Mouse (Mus musculus) neutrophil, adult 5-6 weeks (primary cell): ENCODE measurements around the gene Tsc22d2. TPM values are rescaled to one million over a fixed set of nuclear protein-coding genes. Genes with fewer than 3 reads are reported as not detected.

Experiments used
- ATAC-seq: fragments of 151-379, 151-347 bp; 2 replicates; pipeline ENCODE4 v1.8.0; 2017; ENCODE audit warnings: mild to moderate bottlenecking, moderate TSS enrichment; ENCODE audit not compliant: insufficient number of reproducible peaks, poor library complexity, low FRiP score, severe bottlenecking; ENCODE audit errors: extremely low read depth
- total RNA-seq: library from RNA; stranded (forward); fragments of 200-1000 nt; gene quantifications from 2 replicates; pipeline ENCODE4 v1.2.3, GENCODE M21; 2017

Gene Tsc22d2
- total RNA-seq, 1 experiment from 2014 or later, result 48.1 TPM

- no peak for ATAC-seq
These were observed 90.2 kb downstream of the Tsc22d2 start for GRCm38 (mm10) chr3:58504676-58505075.

GRCm38 (mm10) chr3:58508020-58508750 lies 93.7 kb downstream of the Tsc22d2 start:
- ATAC-seq, result peak; percentile 79

- peak; percentile 46; the same call in 1 of the 2 replicates for ATAC-seq
These were observed 97.1 kb downstream of the Tsc22d2 start for GRCm38 (mm10) chr3:58511581-58511980.

GRCm38 (mm10) chr3:58512740-58513139 lies 98.2 kb downstream of the Tsc22d2 start:
- ATAC-seq, result no peak

- no peak for ATAC-seq
These were observed 99.0 kb downstream of the Tsc22d2 start for GRCm38 (mm10) chr3:58513483-58513882.

- no peak for ATAC-seq
These were observed 101.6 kb downstream of the Tsc22d2 start for GRCm38 (mm10) chr3:58515947-58516601.

Other genes starting within 250 kb of the Tsc22d2 start
- gene Eif2a, start 111.1 kb downstream of the Tsc22d2 start, total RNA-seq, result 33.6 and 43.1 TPM in 2 replicates
- 375 and 392 TPM in 2 replicates for gene Serp1, start 111.2 kb downstream of the Tsc22d2 start, total RNA-seq
- 190 and 211 TPM in 2 replicates for gene Selenot, start 161.9 kb downstream of the Tsc22d2 start, total RNA-seq
- gene Erich6, start 222.5 kb downstream of the Tsc22d2 start, total RNA-seq, result not detected in 2 replicates